Mouse (Mus musculus) spleen, adult 12 weeks (tissue): ENCODE data around the gene Btbd35f17.
"Not testable (repeated sequence)": the region's sequence is repeated elsewhere in the genome, so short reads cannot be mapped to it uniquely, and the experiment has no call there.

Experiments
- DNase-seq: peaks from one replicate; pipeline ENCODE4 v3.0.0; 2022; ENCODE audit warnings: low spot score

Btbd35f17 gene

DNA sequence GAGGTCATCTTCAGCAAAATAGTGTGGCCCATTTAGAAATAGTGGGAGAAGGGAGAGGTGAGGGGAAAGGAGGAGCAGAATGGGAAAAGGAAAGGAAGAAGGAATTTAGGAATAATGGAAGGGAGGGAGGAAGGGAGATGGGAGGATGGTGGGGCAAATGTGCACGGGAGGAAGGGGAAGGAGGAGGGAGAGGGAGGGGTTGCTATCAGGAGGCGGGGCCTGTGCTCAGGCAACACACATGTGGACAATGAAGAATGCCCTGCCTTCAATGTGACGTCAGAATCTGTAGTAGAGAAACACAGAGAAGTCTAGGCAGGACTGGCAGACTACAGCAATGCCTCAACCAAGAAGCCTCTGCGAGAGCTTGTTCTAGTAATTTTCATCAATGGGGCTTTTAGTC, at the start of gene Btbd35f17:
TSS of gene Btbd35f17 (plus strand) at position 301 of the 400 bp plus-strand sequence.
- DNase-seq: not testable (repeated sequence)
